In the genomic region with DNA sequence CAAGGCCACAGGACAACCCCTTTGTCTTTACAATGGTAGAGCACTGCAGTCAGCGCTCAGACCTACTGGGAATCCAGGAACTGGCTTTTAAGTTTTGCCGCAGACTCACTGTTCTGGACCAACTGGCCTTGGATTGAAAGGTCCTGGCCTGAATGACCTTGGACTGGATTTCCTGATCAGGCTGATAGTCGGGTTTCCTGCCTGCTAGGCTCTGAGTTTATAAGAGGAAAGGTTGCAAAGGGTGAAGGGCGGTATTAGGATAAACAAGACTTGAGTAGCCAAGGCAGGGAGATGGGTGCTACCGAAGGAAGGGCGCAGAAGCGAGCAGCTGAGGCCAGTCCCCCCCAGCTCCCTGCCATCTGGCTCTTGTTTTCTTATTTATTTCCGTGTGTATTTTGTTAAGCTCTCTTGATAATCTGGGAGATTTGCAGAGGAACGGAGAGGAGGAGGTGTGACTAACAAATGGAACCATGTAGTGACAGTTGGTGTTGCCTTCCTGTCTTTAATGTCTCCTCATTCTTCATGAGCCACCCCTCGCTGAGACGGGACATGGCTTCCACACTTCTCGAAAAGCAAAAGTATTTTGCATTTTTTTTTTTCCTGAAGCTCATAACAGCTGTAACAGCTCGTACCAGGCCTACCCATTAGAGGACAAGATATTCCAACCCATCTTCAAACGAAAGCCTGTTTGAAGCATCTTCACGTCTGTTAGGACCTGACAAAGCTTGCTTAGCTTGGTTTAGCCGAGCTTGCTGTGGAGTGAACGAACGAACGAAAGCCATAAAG, we compare ENCODE assay signal across 11 mouse cellular contexts.
DNase-seq lines count a peak whose midpoint lies in the region; TF ChIP-seq lines count a peak whose summit lies in the region.
"Had no signal": no experiment of that assay in that cellular context is flagged by ENCODE, and none has a peak within 500 bp of the region (broad histone marks: within the 10 kb centered on the region; RNA-seq: fewer than 3 reads in every experiment).

No protein-coding gene starts in this region.

- peak; percentile 56 to 72 for DNase-seq in adrenal gland, adult (ENCODE audit: inconsistent age in 2 of 2, low spot score in 1 of 2)
- no peak for DNase-seq in adrenal gland, postnatal 10 days
- peak; percentile 27 for DNase-seq in thymus, adult 2 months
- no peak for DNase-seq in thymus, postnatal 36 days
- DNase-seq in lung, adult 2 months, result peak; percentile 27
- peak; percentile 46 for DNase-seq in thymus, postnatal 4 days
- DNase-seq in heart, adult 8-10 months (ENCODE audit: low spot score), result no peak
- DNase-seq in cerebellum, postnatal 25 days, result no peak
- DNase-seq: gastrocnemius, adult 2 months; right cerebral cortex, adult 18-20 months had no signal

- H3K27me3 ChIP-seq in thymus, adult 2 months (ENCODE audit: control insufficient read depth, insufficient read depth, low read length), result no peaks in the 10 kb centered on the region
- H3K27me3 ChIP-seq: megakaryocyte, embryonic 14.5 days had no signal

- peak overlapping the region; percentile 89 for H3K27ac ChIP-seq in thymus, adult 2 months (ENCODE audit: control insufficient read depth, insufficient read depth, low read length)
- H3K27ac ChIP-seq: gastrocnemius, adult 2 months had no signal

- TF ChIP-seq POLR2A in thymus, adult 2 months (IDR thresholded peaks at IDR 0.05; ENCODE audit: control insufficient read depth, extremely low read depth, insufficient read depth, low read length, poor library complexity), result no peak
- no peak for TF ChIP-seq POLR2A in lung, adult 2 months (IDR thresholded peaks at IDR 0.05; ENCODE audit: borderline replicate concordance, extremely low read depth, low read depth, low read length)

- no peaks in the 10 kb centered on the region for H3K36me3 ChIP-seq in thymus, adult 2 months (ENCODE audit: control insufficient read depth, insufficient read depth, low read length)

- H3K4me1 ChIP-seq in thymus, adult 2 months (replicated peaks; ENCODE audit: control insufficient read depth, insufficient read depth, low read length), result peaks cover 14% of the 10 kb centered on the region
- H3K4me1 ChIP-seq in lung, adult 2 months (ENCODE audit: control insufficient read depth, insufficient read depth, low read length), result peaks cover 6% of the 10 kb centered on the region

- 50% methylated on average over 19 of the region's 19 CpGs for WGBS in thymus, adult 2 months
- WGBS in lung, adult 2 months, result 37% methylated on average over 19 of the region's 19 CpGs

- TF ChIP-seq CTCF in thymus, adult 2 months (IDR thresholded peaks at IDR 0.05; ENCODE audit: borderline replicate concordance, control insufficient read depth, extremely low read depth, insufficient read depth, low read length, poor library complexity), result no peak
- TF ChIP-seq CTCF in lung, adult 2 months (IDR thresholded peaks at IDR 0.05; ENCODE audit: insufficient read depth, low read length), result no peak

- no peak overlapping the region for H3K4me3 ChIP-seq in thymus, adult 2 months (ENCODE audit: control insufficient read depth, insufficient read depth, low read length)
- peak overlapping the region; percentile 19 for H3K4me3 ChIP-seq in lung, adult 2 months (replicated peaks; ENCODE audit: extremely low read depth, low read depth, low read length)
- H3K4me3 ChIP-seq: gastrocnemius, adult 2 months; megakaryocyte, embryonic 14.5 days had no signal

Comparison
In these comparisons a context has a peak if more than half of its experiments do, and no peak if none do; other contexts are left out.
1. DNase-seq: peak in adrenal gland, adult (2 of 2), thymus, adult 2 months (single experiment), lung, adult 2 months (single experiment) and thymus, postnatal 4 days (single experiment); none in adrenal gland, postnatal 10 days (single experiment), thymus, postnatal 36 days (0 of 2), heart, adult 8-10 months (single experiment) and cerebellum, postnatal 25 days (0 of 2).